Mouse (Mus musculus) ES-E14 (cell line): ENCODE measurements around the gene Eps15l1.

Experiments used
- CHD2 ChIP-seq: IDR thresholded peaks from 2 replicates; pipeline ENCODE4 v1.6.1; 2014; ENCODE audit warnings: mild to moderate bottlenecking, low read depth, low read length, inconsistent platforms
- HCFC1 ChIP-seq: IDR thresholded peaks from 2 replicates; pipeline ENCODE4 v1.6.1; 2012; ENCODE audit warnings: low read length, inconsistent platforms, borderline replicate concordance; ENCODE audit not compliant: insufficient read depth
- MAFK ChIP-seq: IDR thresholded peaks from 2 replicates; pipeline ENCODE4 v1.6.1; 2014; ENCODE audit warnings: mild to moderate bottlenecking, low read depth, low read length, inconsistent platforms; ENCODE audit not compliant: insufficient read depth
- ZC3H11A ChIP-seq: IDR thresholded peaks from 2 replicates; pipeline ENCODE4 v1.6.1; 2012; ENCODE audit warnings: low read depth, mild to moderate bottlenecking, inconsistent platforms, low read length, borderline replicate concordance
- ZNF384 ChIP-seq: IDR thresholded peaks from 2 replicates; pipeline ENCODE4 v1.6.1; 2012; ENCODE audit warnings: low read depth, low read length, inconsistent platforms

DNA sequence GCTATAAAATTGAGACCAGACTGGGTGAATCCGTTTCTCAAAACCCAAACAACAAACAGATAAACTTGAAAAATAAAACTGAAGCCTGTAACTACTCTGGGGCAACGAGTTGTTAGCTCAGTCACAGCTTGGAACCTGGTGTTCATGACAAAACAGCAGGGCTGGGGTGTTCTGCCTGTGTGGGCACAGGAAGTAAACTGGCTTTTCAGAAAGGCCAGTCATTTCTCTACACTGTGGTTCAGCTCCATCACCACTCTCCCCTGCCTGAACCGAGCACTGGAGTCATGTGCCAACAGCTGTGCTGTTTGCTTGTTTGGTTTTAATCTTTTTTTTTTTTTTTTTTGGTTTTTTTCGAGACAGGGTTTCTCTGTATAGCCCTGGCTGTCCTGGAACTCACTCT, 77.5 kb downstream of the Eps15l1 start:
- TF ChIP-seq ZC3H11A (no peak), HCFC1 (no peak), CHD2 (no peak), MAFK (no peak), ZNF384 (no peak)
